Mouse (Mus musculus) erythroblast, embryonic 14.5 days (primary cell): Measurements from ENCODE around the gene Stfa2l1.

Experiments used
- GATA1 ChIP-seq: IDR thresholded peaks from 2 replicates; pipeline ENCODE4 v1.6.1; 2012; ENCODE audit warnings: low read length, inconsistent platforms, mixed read lengths
- TAL1 ChIP-seq: IDR thresholded peaks from 3 replicates; pipeline ENCODE4 v1.6.1; 2012; ENCODE audit warnings: low read length, inconsistent platforms, mixed read lengths

GRCm38 (mm10) chr16:36138201-36138600 is 18.4 kb upstream of the Stfa2l1 start:
- TF ChIP-seq TAL1 (no peak), GATA1 (no peak)
